Mouse (Mus musculus): ENCODE data around the gene Defa37. TPM values are rescaled to one million over a fixed set of nuclear protein-coding genes. Genes with fewer than 3 reads are reported as not detected.
"Not testable (repeated sequence)": the region's sequence is repeated elsewhere in the genome, so short reads cannot be mapped to it uniquely, and the experiment has no call there.

Gene Defa37
- not detected in 2 replicates for polyA plus RNA-seq (2014; fragmentation: Nextera tagmentation; extraction: Ambion mirVana)

DNA sequence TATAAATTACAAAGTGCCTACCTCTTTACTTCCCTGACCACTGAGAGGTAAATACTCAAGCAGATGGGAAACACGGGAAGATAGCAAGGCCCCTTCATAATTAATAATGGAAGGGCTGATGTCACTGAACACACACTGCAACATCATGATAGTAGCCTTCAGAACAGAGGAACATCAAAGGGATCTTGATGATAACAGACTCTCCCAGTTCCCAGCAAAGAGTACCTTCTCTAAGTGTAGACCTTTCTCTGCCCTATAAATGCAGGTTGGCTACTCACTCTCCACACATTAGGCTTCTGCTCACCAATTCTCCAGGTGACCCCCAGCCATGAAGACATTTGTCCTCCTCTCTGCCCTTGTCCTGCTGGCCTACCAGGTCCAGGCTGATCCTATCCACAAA, at the start of gene Defa37:
Gene Defa37 (plus strand): TSS at position 301 of the 400 bp plus-strand sequence.
- H3K9ac ChIP-seq (ENCODE audit: low read depth, low read length); H3K27me3 ChIP-seq (replicated peaks; ENCODE audit: control insufficient read depth, insufficient read depth, low read length); H3K36me3 ChIP-seq (ENCODE audit: control insufficient read depth, insufficient read depth, low read length); H3K4me2 ChIP-seq (ENCODE audit: low read depth, low read length); H3K9me3 ChIP-seq (ENCODE audit: control insufficient read depth, low read length); H3K4me1 ChIP-seq (ENCODE audit: control insufficient read depth, insufficient read depth, low read length); H3K27ac ChIP-seq (replicated peaks; ENCODE audit: low read depth, low read length); DNase-seq (ENCODE audit: low spot score); H3K4me3 ChIP-seq (ENCODE audit: low read depth, low read length); ATAC-seq (ENCODE audit: low read depth): not testable (repeated sequence)
- WGBS = no CpG with 5 or more reads among the region's 1 CpGs

DNA sequence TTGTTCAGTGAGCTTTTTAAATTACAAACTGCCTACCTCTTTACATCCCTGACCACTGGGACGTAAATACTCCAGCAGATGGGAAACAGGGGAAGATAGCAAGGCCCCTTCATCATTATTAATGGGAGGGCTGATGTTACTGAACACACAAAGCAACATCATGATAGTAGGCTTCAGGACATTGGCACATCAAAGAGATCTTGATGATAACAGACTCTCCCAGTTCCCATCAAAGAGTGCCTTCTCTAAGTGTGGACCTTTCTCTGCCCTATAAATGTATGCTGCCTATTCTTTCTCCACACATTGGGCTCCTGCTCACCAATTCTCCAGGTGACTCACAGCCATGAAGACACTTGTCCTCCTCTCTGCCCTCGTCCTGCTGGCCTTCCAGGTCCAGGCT, 36.5 kb upstream of the Defa37 start, which contains the start of gene Defa32:
Gene Defa32 (plus strand): TSS at position 301 of the 400 bp plus-strand sequence.
- not testable (repeated sequence) for H3K4me3 ChIP-seq (ENCODE audit: low read depth, low read length); H3K9ac ChIP-seq (ENCODE audit: low read depth, low read length); H3K9me3 ChIP-seq (ENCODE audit: control insufficient read depth, low read length); H3K4me2 ChIP-seq (ENCODE audit: low read depth, low read length); H3K36me3 ChIP-seq (ENCODE audit: control insufficient read depth, insufficient read depth, low read length); H3K4me1 ChIP-seq (ENCODE audit: control insufficient read depth, insufficient read depth, low read length); H3K27ac ChIP-seq (replicated peaks; ENCODE audit: low read depth, low read length); ATAC-seq (ENCODE audit: low read depth); DNase-seq (ENCODE audit: low spot score); H3K27me3 ChIP-seq (replicated peaks; ENCODE audit: control insufficient read depth, insufficient read depth, low read length)
- no CpG with 5 or more reads among the region's 2 CpGs for WGBS

DNA sequence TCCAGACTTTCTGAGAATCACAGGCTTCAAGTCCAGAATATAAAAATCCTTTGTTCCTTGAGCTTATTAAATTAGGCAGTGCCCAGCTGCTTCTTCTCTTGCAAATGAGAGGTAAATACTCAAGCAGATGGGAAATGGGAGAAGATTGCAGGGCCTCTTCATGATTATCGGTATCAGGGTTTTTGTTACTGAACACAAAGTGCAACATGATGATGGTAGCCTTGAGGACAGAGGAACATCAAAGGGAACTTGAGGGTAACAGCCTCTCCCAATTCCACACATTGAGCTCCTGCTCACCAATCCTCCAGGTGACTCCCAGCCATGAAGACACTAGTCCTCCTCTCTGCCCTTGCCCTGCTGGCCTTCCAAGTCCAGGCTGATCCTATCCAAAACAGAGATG, 17.5 kb downstream of the Defa37 start, which contains the start of gene Defa28:
Gene Defa28 (plus strand): TSS at position 301 of the 400 bp plus-strand sequence.
- H3K27ac ChIP-seq (replicated peaks; ENCODE audit: low read depth, low read length); H3K4me1 ChIP-seq (ENCODE audit: control insufficient read depth, insufficient read depth, low read length); H3K4me2 ChIP-seq (ENCODE audit: low read depth, low read length); DNase-seq (ENCODE audit: low spot score); H3K4me3 ChIP-seq (ENCODE audit: low read depth, low read length); ATAC-seq (ENCODE audit: low read depth); H3K9ac ChIP-seq (ENCODE audit: low read depth, low read length); H3K27me3 ChIP-seq (replicated peaks; ENCODE audit: control insufficient read depth, insufficient read depth, low read length); H3K9me3 ChIP-seq (ENCODE audit: control insufficient read depth, low read length); H3K36me3 ChIP-seq (ENCODE audit: control insufficient read depth, insufficient read depth, low read length): not testable (repeated sequence)
- WGBS = no CpG with 5 or more reads among the region's 1 CpGs

DNA sequence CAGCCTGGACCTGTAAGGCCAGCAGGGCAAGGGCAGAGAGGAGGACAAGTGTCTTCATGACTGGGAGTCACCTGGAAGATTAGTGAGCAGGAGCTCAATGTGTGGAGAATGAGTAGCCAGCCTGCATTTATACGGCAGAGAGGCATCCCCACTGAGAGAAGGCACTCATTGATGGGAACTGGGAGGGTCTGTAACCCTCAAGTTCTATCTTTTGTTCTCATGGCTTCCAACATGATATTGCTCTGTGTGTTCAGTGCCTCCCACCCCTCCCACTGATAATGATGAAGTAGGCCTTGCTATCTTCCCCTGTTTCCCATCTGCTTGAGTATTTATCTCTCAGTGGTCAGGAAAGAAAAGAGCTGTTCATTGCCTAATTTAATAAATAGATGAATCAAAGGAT, 29.2 kb downstream of the Defa37 start, which contains the start of gene Gm7861:
Gene Gm7861 (minus strand): TSS at position 101 of the 400 bp plus-strand sequence.
- WGBS = no CpG with 5 or more reads among the region's 1 CpGs
- H3K27ac ChIP-seq (replicated peaks; ENCODE audit: low read depth, low read length); H3K4me3 ChIP-seq (ENCODE audit: low read depth, low read length); H3K27me3 ChIP-seq (replicated peaks; ENCODE audit: control insufficient read depth, insufficient read depth, low read length); DNase-seq (ENCODE audit: low spot score); ATAC-seq (ENCODE audit: low read depth); H3K9ac ChIP-seq (ENCODE audit: low read depth, low read length); H3K4me2 ChIP-seq (ENCODE audit: low read depth, low read length); H3K36me3 ChIP-seq (ENCODE audit: control insufficient read depth, insufficient read depth, low read length); H3K4me1 ChIP-seq (ENCODE audit: control insufficient read depth, insufficient read depth, low read length); H3K9me3 ChIP-seq (ENCODE audit: control insufficient read depth, low read length): not testable (repeated sequence)

Other genes starting within 250 kb of the Defa37 start
- gene Defa27, start 249.8 kb upstream of the Defa37 start, polyA plus RNA-seq (2014; fragmentation: Nextera tagmentation; extraction: Ambion mirVana) = not detected in 2 replicates
- gene Defa29, start 238.4 kb upstream of the Defa37 start, polyA plus RNA-seq (2014; fragmentation: Nextera tagmentation; extraction: Ambion mirVana) = not detected in 2 replicates
- gene Defa2, start 186.9 kb upstream of the Defa37 start, polyA plus RNA-seq (2014; fragmentation: Nextera tagmentation; extraction: Ambion mirVana) = not detected in 2 replicates
- not detected in 2 replicates for gene Defa33, start 173.6 kb upstream of the Defa37 start, polyA plus RNA-seq (2014; fragmentation: Nextera tagmentation; extraction: Ambion mirVana)
- gene Defa36, start 138.0 kb upstream of the Defa37 start, polyA plus RNA-seq (2014; fragmentation: Nextera tagmentation; extraction: Ambion mirVana) = not detected in 2 replicates
- gene Gm7849, start 108.8 kb upstream of the Defa37 start, polyA plus RNA-seq (2014; fragmentation: Nextera tagmentation; extraction: Ambion mirVana) = not detected in 2 replicates
- gene Defa20, start 56.1 kb upstream of the Defa37 start, polyA plus RNA-seq (2014; fragmentation: Nextera tagmentation; extraction: Ambion mirVana) = not detected in 2 replicates
- gene Defa32, start 36.4 kb upstream of the Defa37 start, polyA plus RNA-seq (2014; fragmentation: Nextera tagmentation; extraction: Ambion mirVana) = not detected in 2 replicates
- not detected in 2 replicates for gene Defa28, start 17.6 kb downstream of the Defa37 start, polyA plus RNA-seq (2014; fragmentation: Nextera tagmentation; extraction: Ambion mirVana)
- gene Gm7861, start 29.1 kb downstream of the Defa37 start, polyA plus RNA-seq (2014; fragmentation: Nextera tagmentation; extraction: Ambion mirVana) = not detected in 2 replicates
- not detected in 2 replicates for gene Defa26, start 52.8 kb downstream of the Defa37 start, polyA plus RNA-seq (2014; fragmentation: Nextera tagmentation; extraction: Ambion mirVana)
- not detected in 2 replicates for gene Defa17, start 90.4 kb downstream of the Defa37 start, polyA plus RNA-seq (2014; fragmentation: Nextera tagmentation; extraction: Ambion mirVana)
- not detected in 2 replicates for gene Defa34, start 100.4 kb downstream of the Defa37 start, polyA plus RNA-seq (2014; fragmentation: Nextera tagmentation; extraction: Ambion mirVana)
- not detected in 2 replicates for gene AY761184, start 138.3 kb downstream of the Defa37 start, polyA plus RNA-seq (2014; fragmentation: Nextera tagmentation; extraction: Ambion mirVana)
- gene Defa24, start 169.1 kb downstream of the Defa37 start, polyA plus RNA-seq (2014; fragmentation: Nextera tagmentation; extraction: Ambion mirVana) = not detected in 2 replicates